Mouse (Mus musculus) right cerebral cortex, postnatal 14 days (tissue): Measurements from ENCODE around the gene G3bp1.
A peak's percentile ranks its signal among the peaks of the same experiment; 100 is the strongest.

Experiments
- DNase-seq: peaks from one replicate; pipeline ENCODE4 v3.0.0; 2022

Gene G3bp1

DNA sequence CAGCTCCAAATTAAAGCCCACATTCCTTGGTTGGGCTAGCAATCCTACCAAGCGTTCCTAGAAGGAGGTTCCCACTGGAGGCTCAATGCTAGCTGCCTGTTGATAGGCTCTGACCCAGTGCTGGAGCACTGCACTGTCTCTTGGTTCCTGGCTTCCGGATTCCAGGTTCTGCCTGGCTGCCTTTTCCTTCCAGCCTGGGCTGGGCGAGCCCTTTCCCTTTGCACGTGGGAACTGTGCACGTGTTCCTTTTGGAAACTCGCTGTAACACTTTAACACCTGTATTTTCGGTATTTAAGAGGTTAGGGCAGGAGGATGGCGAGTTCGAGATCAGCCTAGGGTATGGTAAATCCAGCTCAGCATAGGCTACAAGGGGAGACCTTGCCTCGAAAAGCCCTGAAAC is 1.5 kb upstream of the G3bp1 start:
- no peak for DNase-seq

- peak; percentile 33 for DNase-seq
These were observed 856 bp upstream of the G3bp1 start for GRCm38 (mm10) chr11:55468611-55469047.

- DNase-seq: no peak
These were observed 622 bp downstream of the G3bp1 start for GRCm38 (mm10) chr11:55469923-55470691.

GRCm38 (mm10) chr11:55470761-55471160 is 1.3 kb downstream of the G3bp1 start:
- no peak for DNase-seq

DNA sequence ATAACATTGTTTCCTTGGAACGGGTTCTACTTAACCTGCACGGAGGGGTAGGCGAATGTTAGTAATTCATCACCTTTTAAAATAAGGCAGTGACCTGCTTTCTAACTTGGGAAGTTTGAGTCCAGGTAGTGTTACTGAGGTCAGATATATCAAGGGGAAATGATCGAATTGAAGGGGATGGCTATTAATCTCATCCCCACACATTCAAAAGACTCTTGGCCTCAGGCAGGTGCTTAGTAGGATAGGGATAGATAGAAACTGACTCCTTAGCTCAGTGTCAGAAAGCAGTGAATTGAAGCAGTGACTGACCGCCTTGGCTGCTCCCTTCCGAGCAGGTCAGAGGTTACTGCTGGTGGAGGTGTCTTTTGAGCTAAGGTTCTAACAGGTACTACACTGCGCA is 2.0 kb downstream of the G3bp1 start:
- DNase-seq: no peak

- no peak for DNase-seq
These were observed 3.7 kb downstream of the G3bp1 start for GRCm38 (mm10) chr11:55473219-55473618.

- DNase-seq: no peak
These were observed 16.0 kb downstream of the G3bp1 start for GRCm38 (mm10) chr11:55485443-55485842.

- DNase-seq: no peak
These were observed 26.7 kb downstream of the G3bp1 start for GRCm38 (mm10) chr11:55496158-55496557.

DNA sequence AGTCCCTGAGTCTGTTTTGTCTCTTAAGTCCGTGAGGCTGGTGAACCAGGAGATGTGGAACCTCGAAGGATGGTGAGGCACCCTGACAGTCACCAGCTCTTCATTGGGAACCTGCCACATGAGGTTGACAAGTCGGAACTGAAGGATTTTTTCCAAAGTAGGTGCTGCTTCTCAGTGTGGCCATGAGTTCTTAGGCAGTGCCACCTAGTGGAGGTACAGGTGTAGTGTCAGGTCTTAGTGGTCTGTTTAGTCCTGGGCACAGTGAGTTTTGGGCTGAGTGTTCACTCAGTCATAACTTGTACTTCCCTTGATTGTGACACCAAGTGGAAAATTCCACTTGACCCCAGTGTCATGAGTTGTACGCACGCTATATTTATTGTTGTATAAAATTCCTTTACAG is 28.4 kb downstream of the G3bp1 start:
- DNase-seq: peak; percentile 31

DNA sequence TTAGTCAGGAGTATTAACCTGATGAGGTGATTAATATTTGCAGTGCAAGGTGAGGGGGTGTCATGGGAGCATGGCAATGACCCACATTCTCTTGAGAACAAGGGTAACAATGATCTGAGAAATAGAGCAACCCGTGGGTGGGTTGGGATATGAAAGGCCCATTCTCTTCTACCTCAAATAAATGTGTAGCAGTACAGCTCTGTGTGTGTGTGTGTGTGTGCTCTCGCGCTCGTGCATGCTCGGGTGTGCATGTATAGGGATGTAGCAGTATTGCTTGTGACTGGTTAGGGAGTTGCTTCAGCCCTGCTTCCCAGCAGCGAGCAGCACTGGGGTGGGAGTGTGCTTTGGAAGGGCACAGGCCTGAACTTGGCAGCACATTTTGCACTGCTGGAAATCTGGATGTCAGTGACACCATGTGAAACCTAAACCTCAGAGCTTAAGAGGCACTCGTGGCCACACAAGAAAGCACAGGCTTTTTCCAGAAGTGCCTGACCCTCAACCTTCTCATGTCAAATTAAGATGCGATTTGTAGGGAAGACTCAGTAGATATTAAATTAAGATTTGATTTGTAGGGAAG is 32.6 kb downstream of the G3bp1 start:
- no peak for DNase-seq

GRCm38 (mm10) chr11:55502886-55503285 is 33.4 kb downstream of the G3bp1 start:
- DNase-seq: no peak

- DNase-seq: no peak
These were observed 36.0 kb downstream of the G3bp1 start for GRCm38 (mm10) chr11:55505485-55505884.

DNA sequence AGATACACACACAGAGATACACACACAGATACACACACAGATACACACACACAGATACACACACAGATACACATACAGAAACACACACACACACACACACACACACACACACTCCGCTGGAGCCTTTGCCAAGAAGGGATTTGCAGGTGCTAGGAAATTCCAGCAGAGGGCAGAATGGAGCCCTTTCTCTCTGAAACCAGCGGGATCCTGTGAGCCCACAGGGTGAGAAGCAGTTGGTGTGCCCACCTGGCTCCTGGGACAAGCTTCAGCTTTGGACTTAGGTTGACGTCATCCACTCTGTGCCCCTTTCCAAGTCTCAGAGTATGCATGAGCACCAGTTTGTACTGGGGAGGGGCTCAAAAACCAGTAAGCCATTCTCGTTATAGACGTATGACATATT is 41.9 kb downstream of the G3bp1 start:
- DNase-seq: no peak

- no peak for DNase-seq
These were observed 48.2 kb downstream of the G3bp1 start for GRCm38 (mm10) chr11:55517666-55518065.

- peak; percentile 69 for DNase-seq
These were observed 49.6 kb downstream of the G3bp1 start for GRCm38 (mm10) chr11:55518806-55519674.

DNA sequence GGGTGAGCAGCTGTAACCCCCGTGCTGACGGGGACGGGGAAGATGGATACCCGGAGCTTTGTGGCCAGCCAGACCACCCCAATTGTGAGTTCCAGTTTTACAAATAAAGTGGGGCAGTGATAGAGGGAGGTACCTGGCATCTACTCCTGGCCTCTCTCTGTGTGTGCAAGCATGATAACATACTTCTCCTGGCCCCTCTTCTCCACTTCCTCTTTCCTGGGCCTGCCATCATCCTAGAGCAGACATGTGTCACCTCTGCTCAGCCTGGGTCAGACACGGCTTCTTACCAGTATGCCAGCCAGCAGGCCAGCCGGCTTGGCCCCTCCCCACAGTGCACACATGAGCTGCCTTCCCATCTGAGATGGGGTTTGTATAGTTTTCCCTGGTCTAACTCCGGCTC is 61.3 kb downstream of the G3bp1 start:
- DNase-seq: no peak

- peak; percentile 74 for DNase-seq
These were observed 63.9 kb downstream of the G3bp1 start for GRCm38 (mm10) chr11:55533378-55533777.

GRCm38 (mm10) chr11:55534766-55535165 is 65.3 kb downstream of the G3bp1 start:
- DNase-seq: no peak

DNA sequence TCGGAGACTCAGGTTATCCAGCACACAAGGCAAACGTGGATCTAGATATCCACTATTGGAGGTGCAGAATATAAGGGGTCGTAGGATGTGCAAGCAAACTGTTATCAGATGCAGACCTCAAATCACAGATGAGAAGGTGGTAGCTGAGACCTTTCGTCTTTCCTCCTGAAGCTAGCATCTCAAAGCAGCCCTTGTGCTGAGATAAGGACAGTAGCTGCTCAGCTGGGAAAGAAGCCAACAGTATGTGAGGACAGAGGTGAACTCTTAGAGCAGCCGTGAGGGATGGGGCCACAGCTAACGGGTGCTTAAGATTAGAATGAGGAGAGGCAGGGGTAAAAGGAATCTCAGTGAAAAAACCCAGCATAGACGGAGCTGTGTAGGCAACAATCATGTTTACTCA is 72.6 kb downstream of the G3bp1 start:
- no peak for DNase-seq

GRCm38 (mm10) chr11:55542671-55543070 is 73.2 kb downstream of the G3bp1 start:
- DNase-seq: no peak

- no peak for DNase-seq
These were observed 76.2 kb downstream of the G3bp1 start for GRCm38 (mm10) chr11:55545690-55546089.
